Mouse (Mus musculus) CH12.LX (cell line): ENCODE data around the gene Cenpa. TPM values are rescaled to one million over a fixed set of nuclear protein-coding genes. Genes with fewer than 3 reads are reported as not detected.

Experiments used
- DNase-seq: peaks from one replicate; pipeline ENCODE4 v3.0.0-alpha.2; 2013; ENCODE audit errors: extremely low read depth
- H3K27ac ChIP-seq: 2 replicates; pipeline ENCODE4 v1.5.1; 2012; ENCODE audit warnings: low read depth, mild to moderate bottlenecking, control low read depth, moderate library complexity; ENCODE audit not compliant: insufficient read depth
- H3K27me3 ChIP-seq: replicated peaks from 2 replicates; pipeline ENCODE3; 2012; ENCODE audit warnings: inconsistent platforms
- H3K36me3 ChIP-seq, 2 experiments: replicated peaks in 1 of 2; 2 replicates each; pipeline versions ENCODE3 to v1.6.1; 2012; ENCODE audit warnings: inconsistent platforms in 1 of 2, low read length in 1 of 2, mild to moderate bottlenecking in 1 of 2, mixed read lengths in 1 of 2, moderate library complexity in 1 of 2; ENCODE audit not compliant: control insufficient read depth in 1 of 2, insufficient read depth in 1 of 2
- H3K4me1 ChIP-seq, 2 experiments: 2 replicates each; pipeline ENCODE4 v1.6.1; 2012; ENCODE audit warnings: inconsistent platforms in 1 of 2, moderate library complexity in 1 of 2; ENCODE audit not compliant: insufficient read depth in 2 of 2, control insufficient read depth in 1 of 2
- H3K4me2 ChIP-seq: 2 replicates; pipeline ENCODE4 v1.6.1; 2012; ENCODE audit warnings: low read depth, mild to moderate bottlenecking, control low read depth; ENCODE audit not compliant: poor library complexity, insufficient read depth, severe bottlenecking
- H3K4me3 ChIP-seq, 3 experiments: fragments of 150-350 bp in 1 of 3; sonication (generic) in 1 of 3; replicated peaks in 1 of 3; 2 replicates each; pipeline versions ENCODE3 to v1.5.1; 2011 to 2012; ENCODE audit warnings: low read depth in 2 of 3, low read length in 2 of 3, mild to moderate bottlenecking in 2 of 3, moderate library complexity in 2 of 3, control low read depth in 1 of 3, improper control_type of control experiment in 1 of 3, inconsistent platforms in 1 of 3, mixed read lengths in 1 of 3; ENCODE audit not compliant: poor library complexity in 1 of 3
- H3K79me2 ChIP-seq: replicated peaks from 2 replicates; pipeline ENCODE4 v1.6.1; 2012; ENCODE audit warnings: mild to moderate bottlenecking, moderate library complexity; ENCODE audit not compliant: control insufficient read depth, poor library complexity, insufficient read depth, severe bottlenecking; ENCODE audit errors: extremely low read depth
- H3K9ac ChIP-seq: 2 replicates; pipeline ENCODE4 v1.6.1; 2012; ENCODE audit warnings: low read depth, mild to moderate bottlenecking, control low read depth, moderate library complexity; ENCODE audit not compliant: insufficient read depth
- H3K9me3 ChIP-seq: replicated peaks from 2 replicates; pipeline ENCODE3; 2012; ENCODE audit warnings: low read length, inconsistent platforms, mixed read lengths
- BHLHE40 ChIP-seq: IDR thresholded peaks from 2 replicates; pipeline ENCODE4 v1.6.1; 2011; ENCODE audit warnings: mild to moderate bottlenecking, low read depth, low read length, improper control_type of control experiment
- E2F4 ChIP-seq: IDR thresholded peaks from 2 replicates; pipeline ENCODE4 v1.6.1; 2011; ENCODE audit warnings: low read depth, low read length, improper control_type of control experiment; ENCODE audit not compliant: insufficient replicate concordance
- HCFC1 ChIP-seq: IDR thresholded peaks from 2 replicates; pipeline ENCODE4 v1.6.1; 2012; ENCODE audit warnings: low read depth, mild to moderate bottlenecking, inconsistent platforms, low read length, improper control_type of control experiment
- IRF4 ChIP-seq: IDR thresholded peaks from 2 replicates; pipeline ENCODE4 v1.6.1; 2014; ENCODE audit warnings: low read depth, mild to moderate bottlenecking, inconsistent platforms, low read length, improper control_type of control experiment
- JUN ChIP-seq: IDR thresholded peaks from 2 replicates; pipeline ENCODE4 v1.6.1; 2011; ENCODE audit warnings: low read depth, mild to moderate bottlenecking, low read length, improper control_type of control experiment, moderate library complexity; ENCODE audit not compliant: insufficient read depth
- MEF2A ChIP-seq: IDR thresholded peaks from 2 replicates; pipeline ENCODE4 v1.6.1; 2014; ENCODE audit warnings: low read depth, mild to moderate bottlenecking, inconsistent platforms, low read length, improper control_type of control experiment, borderline replicate concordance
- MXI1 ChIP-seq: IDR thresholded peaks from 2 replicates; pipeline ENCODE4 v1.6.1; 2011; ENCODE audit warnings: mild to moderate bottlenecking, low read depth, low read length, improper control_type of control experiment
- NELFE ChIP-seq: IDR thresholded peaks from 2 replicates; pipeline ENCODE4 v1.6.1; 2011; ENCODE audit warnings: low read depth, low read length, improper control_type of control experiment
- NRF1 ChIP-seq: IDR thresholded peaks from 2 replicates; pipeline ENCODE4 v1.6.1; 2014; ENCODE audit warnings: low read depth, mild to moderate bottlenecking, inconsistent platforms, low read length, improper control_type of control experiment, moderate library complexity
- PAX5 ChIP-seq: IDR thresholded peaks from 2 replicates; pipeline ENCODE4 v1.6.1; 2012; ENCODE audit warnings: low read length, inconsistent platforms, mixed read lengths
- RAD21 ChIP-seq: IDR thresholded peaks from 2 replicates; pipeline ENCODE4 v1.6.1; 2011; ENCODE audit warnings: low read depth, mild to moderate bottlenecking, low read length, improper control_type of control experiment, moderate library complexity
- TCF12 ChIP-seq: IDR thresholded peaks from 2 replicates; pipeline ENCODE4 v1.6.1; 2014; ENCODE audit warnings: low read depth, mild to moderate bottlenecking, inconsistent platforms, low read length, improper control_type of control experiment
- UBTF ChIP-seq: IDR thresholded peaks from 2 replicates; pipeline ENCODE4 v1.6.1; 2012; ENCODE audit warnings: low read depth, mild to moderate bottlenecking, inconsistent platforms, low read length, improper control_type of control experiment, moderate library complexity
- USF1 ChIP-seq: IDR thresholded peaks from 2 replicates; pipeline ENCODE4 v1.6.1; 2014; ENCODE audit warnings: low read depth, mild to moderate bottlenecking, inconsistent platforms, low read length, improper control_type of control experiment
- USF2 ChIP-seq: conservative IDR thresholded peaks from 2 replicates; pipeline ENCODE4 v1.6.1; 2011; ENCODE audit warnings: low read depth, low read length, improper control_type of control experiment
- ZC3H11A ChIP-seq: IDR thresholded peaks from 2 replicates; pipeline ENCODE4 v1.6.1; 2012; ENCODE audit warnings: low read depth, mild to moderate bottlenecking, inconsistent platforms, low read length, improper control_type of control experiment
- dilution Hi-C: fragments of 300-500 bp; cut with MboI; formaldehyde crosslinking; loops from 2 replicates; pipeline ENCODE4 v1.14.3; 2020; ENCODE audit warnings: low sequenced_read_pairs; ENCODE audit not compliant: extremely low pct_unique_long_range_greater_than_20kb, extremely low pct_ligation_motif_present
- in situ Hi-C: fragments of 300-500 bp; cut with MboI; formaldehyde crosslinking; loops from 3 replicates; pipeline ENCODE4 v1.14.3; 2019; ENCODE audit warnings: low sequenced_read_pairs, low pct_ligation_motif_present, low pct_unique_long_range_greater_than_20kb, mixed read lengths
- polyA plus RNA-seq: library from polyadenylated mRNA; unstranded; fragments of >175 nt; gene quantifications from 2 replicates; pipeline ENCODE4 v1.2.1, GENCODE M21; 2012; ENCODE audit warnings: low read depth; ENCODE audit not compliant: insufficient read length
- total RNA-seq, 2 experiments: library from RNA; depleted of rRNA; stranded (reverse); fragments of 300-350 nt in 1 of 2; fragments of >200 nt in 1 of 2; gene quantifications; 2 replicates each; pipeline ENCODE4 v1.2.3; 2012 to 2014

The Cenpa gene
- total and polyA plus RNA-seq, 3 experiments: 89.4 to 163 (median 125) TPM

DNA sequence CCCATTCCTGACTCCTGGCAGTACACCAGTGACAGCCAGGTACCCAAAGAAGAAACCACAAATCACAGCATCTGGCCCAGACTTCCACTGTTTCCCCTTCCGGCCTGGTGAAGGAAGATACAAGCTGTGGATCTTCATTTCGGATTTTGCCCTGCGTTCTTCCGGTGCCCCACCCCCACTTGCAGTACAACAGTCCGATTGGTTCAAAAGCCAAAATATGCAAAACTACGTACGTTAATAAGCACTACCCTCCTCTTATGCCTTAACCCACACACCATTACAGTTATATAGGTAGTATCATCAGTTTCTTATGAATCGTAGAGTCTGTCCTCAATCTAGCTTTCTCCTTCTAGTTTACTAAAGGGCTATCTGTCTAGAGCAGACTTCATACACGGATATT is 1.2 kb upstream of the Cenpa start:
- Histone ChIP-seq H3K4me1 (peaks cover 7 to 27% of the 10 kb centered on the region in 2 experiments), H3K4me2 (no peak overlapping the region), H3K9me3 (peaks cover 17% of the 10 kb centered on the region), H3K27ac (no peak overlapping the region), H3K9ac (no peak overlapping the region), H3K36me3 (peaks cover 13 to 22% of the 10 kb centered on the region in 2 experiments), H3K79me2 (peaks cover 28% of the 10 kb centered on the region), H3K4me3 (no peak overlapping the region), H3K27me3 (no peaks in the 10 kb centered on the region)
- TF ChIP-seq MEF2A: no peak
- no peak for TF ChIP-seq UBTF
- no peak for TF ChIP-seq BHLHE40
- no peak for TF ChIP-seq USF1
- TF ChIP-seq E2F4: no peak
- no peak for TF ChIP-seq RAD21
- no peak for TF ChIP-seq NRF1
- TF ChIP-seq NELFE: no peak
- TF ChIP-seq HCFC1: no peak
- no peak for TF ChIP-seq PAX5
- no peak for TF ChIP-seq MXI1
- TF ChIP-seq ZC3H11A: no peak
- no peak for TF ChIP-seq JUN
- TF ChIP-seq USF2: no peak
- in situ Hi-C loops: no loop called here
- no peak for DNase-seq
- dilution Hi-C loops: no loop called here

- peaks cover 32% of the 10 kb centered on the region for H3K79me2 ChIP-seq
- no peaks in the 10 kb centered on the region for H3K27me3 ChIP-seq
- peak overlapping the region; percentile 84 for H3K9ac ChIP-seq
- peak overlapping the region; percentile 69 for H3K4me2 ChIP-seq
- no peak for TF ChIP-seq TCF12
- no peak for TF ChIP-seq ZC3H11A
- no peak for TF ChIP-seq IRF4
- peak overlapping the region in 2 of 3 experiments; percentile 62 to 89 for H3K4me3 ChIP-seq
- in situ Hi-C loops: no loop called here
- H3K36me3 ChIP-seq: peaks cover 13 to 27% of the 10 kb centered on the region in 2 experiments
- no peak for DNase-seq
- dilution Hi-C loops: no loop called here
- no peak overlapping the region for H3K27ac ChIP-seq
- H3K9me3 ChIP-seq: peaks cover 11% of the 10 kb centered on the region
- peaks cover 7 to 27% of the 10 kb centered on the region in 2 experiments for H3K4me1 ChIP-seq
These were observed 609 bp upstream of the Cenpa start for GRCm38 (mm10) chr5:30665968-30666367.
